Mouse (Mus musculus) forebrain, embryonic 15.5 days (tissue): Measurements from ENCODE around the gene Ddost. TPM values are rescaled to one million over a fixed set of nuclear protein-coding genes. Genes with fewer than 3 reads are reported as not detected.

Source experiments
- ATAC-seq: fragments of 200-750 bp; cut with Nextera tagmentation; replicated peaks from 2 replicates; pipeline ENCODE4 v1.8.0; 2017; ENCODE audit warnings: mild to moderate bottlenecking, moderate TSS enrichment, moderate library complexity
- H3K27ac ChIP-seq: fragments of 300-500 bp; sonication (generic); replicated peaks from 2 replicates; pipeline ENCODE4 v1.5.1; 2015; ENCODE audit warnings: mild to moderate bottlenecking, inconsistent platforms
- H3K27me3 ChIP-seq: fragments of 300-500 bp; sonication (generic); 2 replicates; pipeline ENCODE4 v1.6.1; 2015; ENCODE audit warnings: inconsistent platforms
- H3K36me3 ChIP-seq: fragments of 300-500 bp; sonication (generic); 2 replicates; pipeline ENCODE4 v1.6.1; 2015; ENCODE audit warnings: mild to moderate bottlenecking, inconsistent platforms
- H3K4me1 ChIP-seq: fragments of 300-500 bp; sonication (generic); 2 replicates; pipeline ENCODE4 v1.6.1; 2015; ENCODE audit warnings: inconsistent platforms
- H3K4me2 ChIP-seq: fragments of 300-500 bp; sonication (generic); replicated peaks from 2 replicates; pipeline ENCODE4 v1.6.1; 2015; ENCODE audit warnings: mild to moderate bottlenecking, inconsistent platforms
- H3K4me3 ChIP-seq: fragments of 300-500 bp; sonication (generic); 2 replicates; pipeline ENCODE4 v1.5.1; 2015; ENCODE audit warnings: mild to moderate bottlenecking, inconsistent platforms
- H3K9ac ChIP-seq: fragments of 300-500 bp; sonication (generic); replicated peaks from 2 replicates; pipeline ENCODE4 v1.6.1; 2015; ENCODE audit warnings: mild to moderate bottlenecking, inconsistent platforms
- H3K9me3 ChIP-seq: fragments of 300-500 bp; sonication (generic); 2 replicates; pipeline ENCODE4 v1.6.1; 2016; ENCODE audit warnings: inconsistent platforms
- WGBS: fragments of 180-500 bp; shearing (Covaris S2); methylation state at CpG from one replicate; pipeline ENCODE4 v1.1.7; 2015; ENCODE audit warnings: mixed read lengths; 5-methylcytosine and 5-hydroxymethylcytosine counted together
- polyA plus RNA-seq: library from polyadenylated mRNA; unstranded; fragments of >200 nt; fragmentation: Nextera tagmentation; extraction: Ambion mirVana; gene quantifications from 2 replicates; pipeline ENCODE4 v1.2.1, GENCODE M21; 2015

The Ddost gene
- polyA plus RNA-seq, 1 experiment from 2014 or later = 183 TPM

GRCm38 (mm10) chr4:138313795-138314194 lies 9.3 kb downstream of the Ddost start:
- H3K9ac ChIP-seq = no peak overlapping the region
- H3K4me2 ChIP-seq = no peak overlapping the region
- H3K4me3 ChIP-seq = no peak overlapping the region
- H3K36me3 ChIP-seq = peaks cover 70% of the 10 kb centered on the region
- WGBS = 88% methylated on average over 4 of the region's 4 CpGs
- no peak for ATAC-seq
- H3K4me1 ChIP-seq = no peaks in the 10 kb centered on the region
- no peak overlapping the region for H3K27ac ChIP-seq
- no peaks in the 10 kb centered on the region for H3K27me3 ChIP-seq
- H3K9me3 ChIP-seq = no peaks in the 10 kb centered on the region

DNA sequence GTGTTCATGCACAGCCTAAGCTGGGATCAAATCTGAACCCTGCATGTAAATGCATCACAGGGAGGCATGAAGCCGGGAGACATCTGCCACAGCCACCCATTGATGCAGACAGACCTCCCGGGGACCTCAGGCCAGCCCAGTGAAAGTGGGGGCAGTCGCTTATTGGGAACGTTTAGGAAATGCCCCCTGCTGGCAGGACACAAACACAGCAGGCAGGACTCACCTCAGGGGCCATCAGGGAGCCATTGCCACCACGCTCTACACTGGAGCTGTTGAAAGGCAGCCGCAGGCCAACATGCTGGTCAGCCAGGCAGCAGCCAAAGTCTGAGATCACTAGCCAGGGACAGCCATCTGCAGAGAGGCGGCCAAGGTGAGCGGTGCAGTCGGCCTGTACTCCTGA lies 11.3 kb downstream of the Ddost start:
- Histone ChIP-seq H3K4me1 (no peaks in the 10 kb centered on the region), H3K9ac (no peak overlapping the region), H3K36me3 (peaks cover 59% of the 10 kb centered on the region), H3K4me3 (no peak overlapping the region), H3K27me3 (no peaks in the 10 kb centered on the region), H3K9me3 (no peaks in the 10 kb centered on the region), H3K4me2 (no peak overlapping the region), H3K27ac (no peak overlapping the region)
- 71% methylated on average over 9 of the region's 9 CpGs for WGBS
- no peak for ATAC-seq

GRCm38 (mm10) chr4:138316369-138316768 lies 11.8 kb downstream of the Ddost start:
- Histone ChIP-seq H3K4me2 (no peak overlapping the region), H3K9me3 (no peaks in the 10 kb centered on the region), H3K4me3 (no peak overlapping the region), H3K9ac (no peak overlapping the region), H3K27ac (no peak overlapping the region), H3K27me3 (no peaks in the 10 kb centered on the region), H3K36me3 (peaks cover 54% of the 10 kb centered on the region), H3K4me1 (no peaks in the 10 kb centered on the region)
- ATAC-seq = no peak
- 88% methylated on average over 6 of the region's 6 CpGs for WGBS

GRCm38 (mm10) chr4:138318509-138319266 lies 14.2 kb downstream of the Ddost start:
- peak; percentile 48 for ATAC-seq
- H3K27me3 ChIP-seq = no peaks in the 10 kb centered on the region
- H3K4me1 ChIP-seq = peaks cover 9% of the 10 kb centered on the region
- H3K9me3 ChIP-seq = no peaks in the 10 kb centered on the region
- 59% methylated on average over 6 of the region's 6 CpGs for WGBS
- H3K27ac ChIP-seq = no peak overlapping the region
- peaks cover 33% of the 10 kb centered on the region for H3K36me3 ChIP-seq
- H3K9ac ChIP-seq = no peak overlapping the region
- no peak overlapping the region for H3K4me2 ChIP-seq
- no peak overlapping the region for H3K4me3 ChIP-seq

- 32% methylated on average over 10 of the region's 10 CpGs for whole genome bisulfite sequencing
These were observed 15.0 kb downstream of the Ddost start for GRCm38 (mm10) chr4:138319508-138319907.

DNA sequence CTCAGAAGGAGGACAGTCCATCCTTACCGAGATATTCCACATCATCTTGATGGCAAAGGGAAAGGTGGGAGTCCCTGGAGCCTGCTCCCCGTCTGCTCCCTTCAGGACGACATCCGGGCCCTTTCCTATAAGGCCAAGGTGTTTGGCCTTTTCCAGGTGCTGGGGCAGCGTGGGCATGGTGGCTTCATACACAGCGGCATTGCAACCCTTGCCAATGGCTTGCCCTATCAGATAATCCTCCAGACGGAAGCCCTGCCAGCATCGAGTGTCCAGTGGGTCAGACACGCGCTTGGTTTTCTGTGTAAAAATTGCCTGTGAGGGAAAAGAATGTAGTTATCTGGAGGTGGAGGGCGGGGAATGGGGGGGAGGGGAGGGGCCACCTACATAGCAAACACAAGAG lies 16.2 kb downstream of the Ddost start:
- no peak overlapping the region for H3K9ac ChIP-seq
- no peaks in the 10 kb centered on the region for H3K9me3 ChIP-seq
- peaks cover 16% of the 10 kb centered on the region for H3K36me3 ChIP-seq
- no peaks in the 10 kb centered on the region for H3K27me3 ChIP-seq
- no peak overlapping the region for H3K27ac ChIP-seq
- ATAC-seq = no peak
- H3K4me2 ChIP-seq = no peak overlapping the region
- H3K4me1 ChIP-seq = peaks cover 22% of the 10 kb centered on the region
- 84% methylated on average over 11 of the region's 11 CpGs for WGBS
- no peak overlapping the region for H3K4me3 ChIP-seq

More at GRCm38 (mm10) chr4:138319508-138319907, 15.0 kb downstream of the Ddost start:
- H3K4me3 ChIP-seq = no peak overlapping the region
- H3K9me3 ChIP-seq = no peaks in the 10 kb centered on the region
- H3K27ac ChIP-seq = no peak overlapping the region
- no peak overlapping the region for H3K9ac ChIP-seq
- no peaks in the 10 kb centered on the region for H3K27me3 ChIP-seq
- ATAC-seq = no peak
- H3K4me2 ChIP-seq = no peak overlapping the region
- peaks cover 18% of the 10 kb centered on the region for H3K4me1 ChIP-seq
- peaks cover 25% of the 10 kb centered on the region for H3K36me3 ChIP-seq

- H3K4me3 ChIP-seq = no peak overlapping the region
- no peaks in the 10 kb centered on the region for H3K9me3 ChIP-seq
- H3K4me1 ChIP-seq = peaks cover 26% of the 10 kb centered on the region
- WGBS = 79% methylated on average over 7 of the region's 7 CpGs
- no peak for ATAC-seq
- H3K27ac ChIP-seq = no peak overlapping the region
- H3K9ac ChIP-seq = no peak overlapping the region
- H3K27me3 ChIP-seq = no peaks in the 10 kb centered on the region
- H3K4me2 ChIP-seq = no peak overlapping the region
- H3K36me3 ChIP-seq = peaks cover 12% of the 10 kb centered on the region
These were observed 17.0 kb downstream of the Ddost start for GRCm38 (mm10) chr4:138321488-138321887.

GRCm38 (mm10) chr4:138322692-138323091 lies 18.2 kb downstream of the Ddost start:
- no peak overlapping the region for H3K4me2 ChIP-seq
- 17% methylated on average over 4 of the region's 4 CpGs for WGBS
- H3K27ac ChIP-seq = peak overlapping the region; percentile 0; the same call in 1 of the 2 replicates

DNA sequence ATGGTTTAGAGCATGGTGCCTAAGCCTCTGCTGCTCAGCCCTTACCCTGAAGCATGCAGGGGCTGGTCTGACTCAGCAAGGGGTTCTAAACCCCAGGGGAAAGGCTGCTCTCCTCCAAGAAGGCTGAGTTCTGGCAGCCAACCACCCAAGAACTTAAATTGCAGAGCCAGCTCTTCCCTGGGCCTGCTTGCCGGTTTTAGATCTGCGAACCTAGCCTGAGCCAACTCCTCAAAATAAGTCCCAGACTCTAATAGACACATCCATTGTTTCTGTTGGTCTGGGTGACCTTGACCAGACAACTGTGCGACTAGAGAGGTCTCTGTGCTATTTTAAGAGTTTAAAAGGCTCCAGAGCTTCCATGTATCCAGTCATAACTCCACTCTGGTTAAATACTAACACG lies 19.2 kb downstream of the Ddost start:
- Histone ChIP-seq H3K27ac (peak overlapping the region; percentile 47; the same call in 1 of the 2 replicates), H3K4me2 (no peak overlapping the region), H3K36me3 (peaks cover 4% of the 10 kb centered on the region), H3K4me3 (no peak overlapping the region), H3K27me3 (no peaks in the 10 kb centered on the region), H3K9me3 (no peaks in the 10 kb centered on the region), H3K4me1 (peaks cover 32% of the 10 kb centered on the region), H3K9ac (no peak overlapping the region)
- ATAC-seq = no peak
- WGBS = 79% methylated on average over 4 of the region's 4 CpGs

More at GRCm38 (mm10) chr4:138322692-138323091, 18.2 kb downstream of the Ddost start:
- H3K9ac ChIP-seq = no peak overlapping the region
- peaks cover 27% of the 10 kb centered on the region for H3K4me1 ChIP-seq
- H3K36me3 ChIP-seq = peaks cover 4% of the 10 kb centered on the region
- no peaks in the 10 kb centered on the region for H3K9me3 ChIP-seq
- ATAC-seq = no peak
- H3K4me3 ChIP-seq = no peak overlapping the region
- no peaks in the 10 kb centered on the region for H3K27me3 ChIP-seq

- no peak for ATAC-seq
- Histone ChIP-seq H3K4me3 (no peak overlapping the region), H3K9ac (no peak overlapping the region), H3K9me3 (no peaks in the 10 kb centered on the region), H3K27me3 (no peaks in the 10 kb centered on the region), H3K4me1 (peaks cover 32% of the 10 kb centered on the region), H3K4me2 (no peak overlapping the region), H3K36me3 (peaks cover 4% of the 10 kb centered on the region), H3K27ac (no peak overlapping the region)
- 86% methylated on average over 3 of the region's 3 CpGs for WGBS
These were observed 19.9 kb downstream of the Ddost start for GRCm38 (mm10) chr4:138324451-138324850.

DNA sequence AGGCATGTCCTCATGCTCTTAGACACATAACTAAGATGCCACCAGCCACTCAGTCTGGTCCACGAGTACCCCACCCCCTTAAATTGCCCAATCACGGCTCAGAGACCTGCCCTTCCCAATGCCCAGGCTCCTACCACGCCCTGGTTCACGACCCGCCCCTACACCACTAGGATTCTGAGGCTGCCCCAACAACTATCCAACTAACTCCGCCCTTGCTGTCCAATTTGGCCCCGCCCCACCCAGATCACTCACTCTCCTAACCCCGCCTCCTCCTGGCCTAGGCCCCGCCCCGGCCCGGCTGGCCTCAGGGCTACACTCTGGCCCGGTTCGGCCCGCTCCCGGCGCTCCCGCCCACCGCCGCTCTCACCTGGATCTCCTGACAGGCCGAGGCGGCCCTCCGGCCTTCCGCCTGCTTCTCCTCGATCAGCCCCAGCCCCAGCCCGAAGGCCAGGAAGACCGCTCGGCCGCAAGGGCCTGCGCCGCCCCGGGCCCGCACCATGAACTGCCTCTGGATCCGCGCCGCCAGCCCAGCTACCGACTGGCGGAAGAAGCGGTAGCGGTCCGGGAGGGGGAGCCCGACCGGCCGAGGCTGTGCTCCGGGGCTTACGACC lies 21.0 kb downstream of the Ddost start:
- Histone ChIP-seq H3K9ac (peak overlapping the region; percentile 69), H3K27ac (peak overlapping the region; percentile 94), H3K4me1 (peaks cover 32% of the 10 kb centered on the region), H3K36me3 (no peaks in the 10 kb centered on the region; the same call in 1 of the 2 replicates), H3K27me3 (no peaks in the 10 kb centered on the region; the same call in 1 of the 2 replicates), H3K4me3 (peak overlapping the region; percentile 83), H3K4me2 (peak overlapping the region; percentile 48), H3K9me3 (no peaks in the 10 kb centered on the region)
- WGBS = under 1% methylated on average over 44 of the region's 45 CpGs
- peak; percentile 86 for ATAC-seq

- ATAC-seq = peak; percentile 68
These were observed 21.7 kb downstream of the Ddost start, which contains the start of gene Pink1 for GRCm38 (mm10) chr4:138326077-138326695. Gene Pink1 (minus strand): TSS chr4:138326307.

More at GRCm38 (mm10) chr4:138326077-138326695, 21.7 kb downstream of the Ddost start, which contains the start of gene Pink1:
- Histone ChIP-seq H3K4me3 (peak within 1 kb of the TSS; percentile 83), H3K9ac (peak within 1 kb of the TSS; percentile 69), H3K4me2 (peak within 1 kb of the TSS; percentile 48), H3K4me1 (peaks cover 32% of the 10 kb centered on the region), H3K27me3 (peaks cover 4% of the 10 kb centered on the region), H3K9me3 (no peaks in the 10 kb centered on the region), H3K27ac (peak within 1 kb of the TSS; percentile 94), H3K36me3 (no peaks in the 10 kb centered on the region)
- WGBS = 3% methylated on average over 41 of the region's 41 CpGs
